Mouse (Mus musculus) liver, embryonic 13.5 days (tissue): Measurements from ENCODE around the gene Sbno1. TPM values are rescaled to one million over a fixed set of nuclear protein-coding genes. Genes with fewer than 3 reads are reported as not detected.

Experiments
- ATAC-seq: fragments of 200-750 bp; cut with Nextera tagmentation; 2 replicates; pipeline ENCODE4 v1.8.0; 2017; ENCODE audit warnings: low read depth, mild to moderate bottlenecking, moderate number of reproducible peaks, moderate library complexity
- DNase-seq: peaks from one replicate; pipeline ENCODE4 v3.0.0; 2022
- H3K27ac ChIP-seq: fragments of 300-500 bp; sonication (generic); 2 replicates; pipeline ENCODE4 v1.5.1; 2015; ENCODE audit warnings: moderate library complexity, mild to moderate bottlenecking, inconsistent platforms
- H3K27me3 ChIP-seq: fragments of 300-500 bp; sonication (generic); 2 replicates; pipeline ENCODE4 v1.6.1; 2015; ENCODE audit warnings: mild to moderate bottlenecking, inconsistent platforms
- H3K36me3 ChIP-seq: fragments of 300-500 bp; sonication (generic); 2 replicates; pipeline ENCODE4 v1.6.1; 2015; ENCODE audit warnings: mild to moderate bottlenecking, inconsistent platforms
- H3K4me1 ChIP-seq: fragments of 300-500 bp; sonication (generic); replicated peaks from 2 replicates; pipeline ENCODE4 v1.6.1; 2015; ENCODE audit warnings: inconsistent platforms
- H3K4me2 ChIP-seq: fragments of 300-500 bp; sonication (generic); 2 replicates; pipeline ENCODE4 v1.6.1; 2015; ENCODE audit warnings: inconsistent platforms, mild to moderate bottlenecking, moderate library complexity
- H3K4me3 ChIP-seq: fragments of 300-500 bp; sonication (generic); replicated peaks from 2 replicates; pipeline ENCODE4 v1.5.1; 2015; ENCODE audit warnings: mild to moderate bottlenecking, inconsistent platforms
- H3K9ac ChIP-seq: fragments of 300-500 bp; sonication (generic); 2 replicates; pipeline ENCODE4 v1.6.1; 2015; ENCODE audit warnings: mild to moderate bottlenecking, inconsistent platforms
- H3K9me3 ChIP-seq: fragments of 300-500 bp; sonication (generic); replicated peaks from 2 replicates; pipeline ENCODE4 v1.6.1; 2016; ENCODE audit warnings: inconsistent platforms
- WGBS: fragments of 180-500 bp; shearing (Covaris S2); methylation state at CpG from one replicate; pipeline ENCODE4 v1.1.7; 2015; ENCODE audit not compliant: insufficient replicate concordance; 5-methylcytosine and 5-hydroxymethylcytosine counted together
- polyA plus RNA-seq: library from polyadenylated mRNA; unstranded; fragments of >200 nt; fragmentation: Nextera tagmentation; extraction: Ambion mirVana; gene quantifications from 2 replicates; pipeline ENCODE4 v1.2.1, GENCODE M21; 2015

Gene Sbno1
- polyA plus RNA-seq, 1 experiment from 2014 or later, result 50.7 TPM

DNA sequence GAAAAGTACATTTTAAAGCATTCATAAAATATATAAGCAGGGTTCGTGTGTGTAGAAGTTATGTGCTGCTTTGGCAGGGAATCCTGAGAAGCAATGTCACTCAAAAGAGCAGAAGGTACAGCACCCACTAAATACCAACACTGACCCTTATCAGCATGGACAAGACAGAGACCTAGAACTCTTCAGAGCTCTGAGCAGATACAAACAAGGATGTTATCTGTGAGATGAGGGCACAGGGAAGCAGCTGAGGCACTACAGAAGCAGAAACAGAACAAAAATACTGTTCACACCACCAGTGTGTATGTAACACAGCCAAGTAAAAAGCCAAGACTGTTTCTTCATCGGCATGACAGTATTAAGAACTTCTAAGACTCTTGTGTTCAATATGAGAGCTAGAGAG, 6.9 kb downstream of the Sbno1 start:
- H3K4me3 ChIP-seq, result peak overlapping the region; percentile 21
- DNase-seq (peak; percentile 28), ATAC-seq (peak; percentile 96)
- 53% methylated on average over 2 of the region's 2 CpGs for WGBS
- H3K36me3 ChIP-seq, result peaks cover 19% of the 10 kb centered on the region
- no peaks in the 10 kb centered on the region for H3K9me3 ChIP-seq
- no peaks in the 10 kb centered on the region for H3K27me3 ChIP-seq
- H3K4me1 ChIP-seq, result peaks cover 57% of the 10 kb centered on the region
- peak overlapping the region; percentile 89 for H3K27ac ChIP-seq
- H3K9ac ChIP-seq, result peak overlapping the region; percentile 47
- peak overlapping the region; percentile 48 for H3K4me2 ChIP-seq

GRCm38 (mm10) chr5:124412163-124412562, 13.6 kb downstream of the Sbno1 start:
- Histone ChIP-seq H3K36me3 (peaks cover 53% of the 10 kb centered on the region), H3K27me3 (no peaks in the 10 kb centered on the region), H3K4me1 (peaks cover 13% of the 10 kb centered on the region), H3K9me3 (no peaks in the 10 kb centered on the region), H3K27ac (peak overlapping the region; percentile 29; the same call in 1 of the 2 replicates), H3K4me2 (no peak overlapping the region), H3K4me3 (no peak overlapping the region), H3K9ac (peak overlapping the region; percentile 29; the same call in 1 of the 2 replicates)
- WGBS, result 32% methylated on average over 5 of the region's 5 CpGs
- ATAC-seq (peak; percentile 71), DNase-seq (no peak)

GRCm38 (mm10) chr5:124410808-124411207, 15.0 kb downstream of the Sbno1 start:
- Histone ChIP-seq H3K4me1 (peaks cover 13% of the 10 kb centered on the region), H3K4me3 (no peak overlapping the region), H3K4me2 (no peak overlapping the region), H3K27me3 (no peaks in the 10 kb centered on the region), H3K36me3 (peaks cover 64% of the 10 kb centered on the region), H3K9me3 (no peaks in the 10 kb centered on the region), H3K27ac (no peak overlapping the region), H3K9ac (no peak overlapping the region)
- WGBS, result 63% methylated on average over 3 of the region's 3 CpGs
- DNase-seq, result no peak
- no peak for ATAC-seq

DNA sequence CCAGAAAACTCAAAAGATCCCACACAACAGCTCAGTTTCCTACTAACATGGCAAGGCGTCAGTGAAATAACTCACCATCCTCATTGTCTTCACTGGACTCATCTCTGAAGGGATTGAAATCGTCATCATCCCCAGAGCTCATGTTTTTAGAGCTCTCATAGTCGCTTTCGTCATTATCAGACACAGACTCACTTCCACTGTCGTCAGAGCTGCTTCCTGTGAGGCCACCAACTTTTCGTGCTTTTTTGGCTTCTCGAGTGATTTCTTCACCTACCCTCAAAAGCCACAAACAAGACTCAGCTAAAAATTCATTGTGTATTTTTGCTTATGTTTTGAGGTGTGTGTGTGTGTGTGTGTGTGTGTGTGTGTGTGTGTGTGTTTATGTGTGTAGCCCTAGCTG, 32.1 kb downstream of the Sbno1 start:
- H3K4me3 ChIP-seq, result no peak overlapping the region
- no peak overlapping the region for H3K27ac ChIP-seq
- H3K36me3 ChIP-seq, result peaks cover 87% of the 10 kb centered on the region
- H3K4me1 ChIP-seq, result no peaks in the 10 kb centered on the region
- no peak overlapping the region for H3K4me2 ChIP-seq
- WGBS, result 44% methylated on average over 7 of the region's 7 CpGs
- no peaks in the 10 kb centered on the region for H3K27me3 ChIP-seq
- no peak overlapping the region for H3K9ac ChIP-seq
- ATAC-seq, result no peak
- no peaks in the 10 kb centered on the region for H3K9me3 ChIP-seq
- no peak for DNase-seq

DNA sequence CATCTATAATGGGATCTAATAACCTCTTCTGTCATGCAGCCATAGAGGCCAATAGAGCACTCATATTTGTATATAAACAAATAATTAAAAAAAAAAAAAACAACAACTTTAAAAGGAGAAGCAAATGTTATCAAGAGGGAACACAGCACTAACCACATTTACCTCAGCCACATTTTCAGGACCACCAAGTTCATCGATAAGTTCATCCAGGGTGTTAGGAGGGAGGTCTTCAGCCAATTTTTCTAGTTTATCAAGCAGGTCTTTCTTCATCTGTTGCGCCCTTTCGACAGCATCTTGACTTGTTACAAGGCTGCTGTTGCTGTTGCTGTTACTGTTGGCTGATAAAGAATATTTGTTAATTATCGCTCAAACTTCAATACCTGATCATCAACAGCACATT, 33.4 kb downstream of the Sbno1 start:
- Histone ChIP-seq H3K9ac (no peak overlapping the region), H3K4me1 (no peaks in the 10 kb centered on the region), H3K36me3 (peaks cover 88% of the 10 kb centered on the region), H3K27ac (no peak overlapping the region), H3K4me3 (no peak overlapping the region), H3K27me3 (no peaks in the 10 kb centered on the region), H3K4me2 (no peak overlapping the region), H3K9me3 (no peaks in the 10 kb centered on the region)
- DNase-seq (no peak), ATAC-seq (no peak)
- 87% methylated on average over 4 of the region's 4 CpGs for WGBS

GRCm38 (mm10) chr5:124387932-124388331, 37.9 kb downstream of the Sbno1 start:
- Histone ChIP-seq H3K36me3 (peaks cover 91% of the 10 kb centered on the region), H3K4me3 (no peak overlapping the region), H3K27ac (no peak overlapping the region), H3K27me3 (no peaks in the 10 kb centered on the region), H3K9ac (no peak overlapping the region), H3K4me2 (no peak overlapping the region), H3K9me3 (no peaks in the 10 kb centered on the region), H3K4me1 (no peaks in the 10 kb centered on the region)
- DNase-seq (no peak), ATAC-seq (no peak)
- WGBS, result 73% methylated on average over 5 of the region's 5 CpGs

- peaks cover 89% of the 10 kb centered on the region for H3K36me3 ChIP-seq
- DNase-seq (no peak), ATAC-seq (no peak)
- no peaks in the 10 kb centered on the region for H3K9me3 ChIP-seq
- H3K27ac ChIP-seq, result no peak overlapping the region
- H3K4me1 ChIP-seq, result no peaks in the 10 kb centered on the region
- no peaks in the 10 kb centered on the region for H3K27me3 ChIP-seq
- WGBS, result 60% methylated on average over 1 of the region's 1 CpGs
- no peak overlapping the region for H3K9ac ChIP-seq
- H3K4me3 ChIP-seq, result no peak overlapping the region
- no peak overlapping the region for H3K4me2 ChIP-seq
Observed at GRCm38 (mm10) chr5:124380121-124380520, 45.7 kb downstream of the Sbno1 start.

DNA sequence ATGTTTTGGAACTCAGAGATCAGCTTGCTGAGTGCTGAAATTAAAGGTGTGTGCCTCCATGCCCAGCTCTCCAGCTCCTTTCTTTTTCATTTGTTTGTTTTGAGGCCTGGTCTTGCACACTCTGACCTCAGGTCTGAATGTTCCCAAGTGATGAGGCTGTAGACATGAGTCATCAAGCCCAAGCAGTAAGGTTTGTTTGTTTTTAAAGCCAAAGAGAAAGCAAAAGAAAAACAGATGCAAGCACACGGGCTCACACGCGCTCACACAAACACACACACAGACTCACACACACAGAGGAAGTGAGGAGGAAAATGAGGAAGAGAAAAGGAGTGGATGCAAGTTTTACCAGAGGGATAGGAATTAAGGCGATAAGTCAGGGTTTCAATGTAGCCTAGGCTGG, 48.7 kb downstream of the Sbno1 start:
- no peak for ATAC-seq
- no peak for DNase-seq
- 86% methylated on average over 4 of the region's 4 CpGs for WGBS

DNA sequence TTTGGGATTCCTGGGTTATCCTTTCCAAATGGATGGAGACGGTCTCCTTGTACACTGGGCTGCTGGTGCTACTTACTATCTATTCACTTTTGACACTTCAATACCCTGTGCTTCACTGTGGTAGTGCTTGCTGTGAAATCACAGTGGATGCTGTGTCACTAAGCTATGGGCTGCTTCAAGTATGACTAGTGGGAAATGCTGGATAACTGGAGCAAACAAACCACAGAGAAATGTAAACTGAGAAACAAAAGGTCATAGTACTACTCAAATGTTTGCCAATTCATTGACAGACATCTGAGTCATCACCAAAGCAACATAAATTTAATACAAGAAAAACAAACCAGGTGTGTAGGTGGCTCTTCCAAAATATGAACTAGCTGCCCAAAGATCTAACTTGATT, 49.4 kb downstream of the Sbno1 start:
- 72% methylated on average over 1 of the region's 1 CpGs for WGBS
- no peak for DNase-seq
- H3K36me3 ChIP-seq, result peaks cover 87% of the 10 kb centered on the region
- H3K4me3 ChIP-seq, result no peak overlapping the region
- no peak for ATAC-seq
- H3K9ac ChIP-seq, result no peak overlapping the region
- H3K4me1 ChIP-seq, result no peaks in the 10 kb centered on the region
- H3K9me3 ChIP-seq, result no peaks in the 10 kb centered on the region
- no peaks in the 10 kb centered on the region for H3K27me3 ChIP-seq
- no peak overlapping the region for H3K27ac ChIP-seq
- no peak overlapping the region for H3K4me2 ChIP-seq

More for the DNA sequence above, 48.7 kb downstream of the Sbno1 start:
- no peak overlapping the region for H3K4me3 ChIP-seq
- no peak overlapping the region for H3K4me2 ChIP-seq
- peaks cover 86% of the 10 kb centered on the region for H3K36me3 ChIP-seq
- H3K4me1 ChIP-seq, result no peaks in the 10 kb centered on the region
- H3K9ac ChIP-seq, result no peak overlapping the region
- no peaks in the 10 kb centered on the region for H3K9me3 ChIP-seq
- H3K27me3 ChIP-seq, result no peaks in the 10 kb centered on the region
- no peak overlapping the region for H3K27ac ChIP-seq

DNA sequence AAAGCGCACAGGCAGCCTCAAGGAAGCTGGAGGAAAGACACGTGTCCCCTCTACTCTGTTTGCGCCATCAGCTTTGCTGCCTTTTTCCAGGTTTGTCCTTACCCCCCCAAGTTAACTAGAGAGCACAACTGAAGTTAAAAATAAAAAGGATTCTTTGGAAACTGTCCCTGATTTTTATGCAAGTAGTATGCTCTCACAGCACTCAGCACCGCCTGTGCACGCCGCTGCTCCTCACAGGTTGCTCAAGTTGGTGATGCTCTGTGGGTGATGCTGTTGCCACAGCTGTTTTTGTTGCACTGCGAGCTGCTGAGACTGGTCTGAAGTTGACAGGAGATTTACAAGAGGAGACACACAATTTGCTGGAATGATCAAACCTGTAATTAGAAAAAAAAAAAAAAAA, 51.5 kb downstream of the Sbno1 start:
- whole genome bisulfite sequencing, result 88% methylated on average over 7 of the region's 7 CpGs
- H3K4me3 ChIP-seq, result no peak overlapping the region
- no peaks in the 10 kb centered on the region for H3K9me3 ChIP-seq
- H3K27ac ChIP-seq, result no peak overlapping the region
- no peak overlapping the region for H3K4me2 ChIP-seq
- peaks cover 85% of the 10 kb centered on the region for H3K36me3 ChIP-seq
- ATAC-seq, result no peak
- H3K9ac ChIP-seq, result no peak overlapping the region
- no peaks in the 10 kb centered on the region for H3K27me3 ChIP-seq
- no peaks in the 10 kb centered on the region for H3K4me1 ChIP-seq
- DNase-seq, result no peak

DNA sequence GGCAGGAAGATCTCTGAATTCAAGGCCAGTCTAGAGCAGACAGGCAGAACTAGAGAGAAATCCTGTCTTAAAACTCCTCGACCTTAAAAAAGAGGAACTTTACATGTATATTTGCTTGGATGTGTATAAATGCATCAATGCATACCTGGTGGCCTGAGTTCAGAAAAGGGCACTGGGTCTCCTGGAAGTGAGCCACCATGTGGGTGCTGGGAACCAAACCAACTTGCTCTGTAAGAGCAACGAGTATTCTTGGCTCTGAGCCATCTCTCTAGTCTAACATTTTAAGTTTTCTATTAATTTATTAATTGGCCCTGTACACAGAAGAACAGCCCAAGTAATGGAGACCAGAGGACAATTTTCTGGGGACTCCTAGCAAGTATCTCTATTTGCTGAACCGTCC, 59.1 kb downstream of the Sbno1 start:
- H3K9me3 ChIP-seq, result no peaks in the 10 kb centered on the region
- H3K9ac ChIP-seq, result no peak overlapping the region
- peaks cover 33% of the 10 kb centered on the region for H3K36me3 ChIP-seq
- 61% methylated on average over 3 of the region's 3 CpGs for WGBS
- H3K4me2 ChIP-seq, result no peak overlapping the region
- DNase-seq (no peak), ATAC-seq (no peak)
- H3K27ac ChIP-seq, result no peak overlapping the region
- H3K4me3 ChIP-seq, result no peak overlapping the region
- H3K27me3 ChIP-seq, result no peaks in the 10 kb centered on the region
- no peaks in the 10 kb centered on the region for H3K4me1 ChIP-seq

- WGBS, result 88% methylated on average over 2 of the region's 2 CpGs
- no peak overlapping the region for H3K27ac ChIP-seq
- H3K4me2 ChIP-seq, result no peak overlapping the region
- no peaks in the 10 kb centered on the region for H3K9me3 ChIP-seq
- no peaks in the 10 kb centered on the region for H3K27me3 ChIP-seq
- H3K4me3 ChIP-seq, result no peak overlapping the region
- no peak for ATAC-seq
- H3K4me1 ChIP-seq, result no peaks in the 10 kb centered on the region
- no peak overlapping the region for H3K9ac ChIP-seq
- DNase-seq, result no peak
- H3K36me3 ChIP-seq, result peaks cover 23% of the 10 kb centered on the region
Observed at GRCm38 (mm10) chr5:124365754-124366153, 60.0 kb downstream of the Sbno1 start.
